Mouse (Mus musculus) hindbrain, embryonic 14.5 days (tissue): ENCODE measurements at regions not wholly inside any gene's neighbourhood (a gene's known extent, or its start where the extent isn't known, plus 50 kb on each side); places are given as distances from the start of the nearest gene placed in this dataset.

Source experiments
- ATAC-seq: fragments of 200-750 bp; cut with Nextera tagmentation; 2 replicates; pipeline ENCODE4 v1.8.0; 2017; ENCODE audit warnings: moderate number of reproducible peaks, mild to moderate bottlenecking, moderate TSS enrichment, moderate library complexity; ENCODE audit not compliant: low FRiP score
- DNase-seq: peaks from one replicate; pipeline ENCODE4 v3.0.0-alpha.2; 2015; ENCODE audit warnings: low spot score
- H3K27ac ChIP-seq: fragments of 300-500 bp; sonication (generic); 2 replicates; pipeline ENCODE4 v1.5.1; 2014; ENCODE audit warnings: mild to moderate bottlenecking, moderate library complexity
- H3K27me3 ChIP-seq: fragments of 300-500 bp; sonication (generic); 2 replicates; pipeline ENCODE4 v1.6.1; 2014; ENCODE audit warnings: mild to moderate bottlenecking, low read length, mixed read lengths; ENCODE audit not compliant: control insufficient read depth, insufficient read depth
- H3K36me3 ChIP-seq: fragments of 300-500 bp; sonication (generic); replicated peaks from 2 replicates; pipeline ENCODE4 v1.6.1; 2014; ENCODE audit not compliant: control insufficient read depth, insufficient read depth
- H3K4me1 ChIP-seq: fragments of 300-500 bp; sonication (generic); replicated peaks from 2 replicates; pipeline ENCODE4 v1.6.1; 2014; ENCODE audit warnings: antibody characterized with exemption, low read length, mixed read lengths; ENCODE audit not compliant: control insufficient read depth, insufficient read depth
- H3K4me2 ChIP-seq: fragments of 300-500 bp; sonication (generic); replicated peaks from 2 replicates; pipeline ENCODE4 v1.6.1; 2014; ENCODE audit warnings: mild to moderate bottlenecking, moderate library complexity
- H3K4me3 ChIP-seq: fragments of 300-500 bp; sonication (generic); replicated peaks from 2 replicates; pipeline ENCODE4 v1.5.1; 2014; ENCODE audit warnings: mild to moderate bottlenecking, low read length
- H3K9ac ChIP-seq: fragments of 300-500 bp; sonication (generic); 2 replicates; pipeline ENCODE4 v1.6.1; 2014
- H3K9me3 ChIP-seq: fragments of 300-500 bp; sonication (generic); 2 replicates; pipeline ENCODE4 v1.6.1; 2016; ENCODE audit warnings: low read length; ENCODE audit not compliant: control insufficient read depth
- WGBS: fragments of 180-500 bp; shearing (Covaris S2); extraction: QIAGEN DNeasy Blood & Tissue Kit; methylation state at CpG from one replicate; pipeline ENCODE4 v1.1.7; 2014; 5-methylcytosine and 5-hydroxymethylcytosine counted together

- H3K4me1 ChIP-seq = no peaks in the 10 kb centered on the region
- WGBS = 2% methylated on average over 2 of the region's 2 CpGs
- DNase-seq = peak; percentile 21
These were observed 133.9 kb upstream of the Eci2 start for GRCm38 (mm10) chr13:35160767-35161166.

GRCm38 (mm10) chr13:35166080-35166479, 139.2 kb upstream of the Eci2 start:
- Histone ChIP-seq H3K4me3 (no peak overlapping the region), H3K9me3 (no peaks in the 10 kb centered on the region), H3K27me3 (no peaks in the 10 kb centered on the region), H3K36me3 (no peaks in the 10 kb centered on the region), H3K27ac (no peak overlapping the region), H3K4me1 (no peaks in the 10 kb centered on the region), H3K9ac (no peak overlapping the region), H3K4me2 (no peak overlapping the region)
- whole genome bisulfite sequencing = 50% methylated on average over 5 of the region's 5 CpGs
- DNase-seq (peak; percentile 50), ATAC-seq (no peak)

More at GRCm38 (mm10) chr13:35160767-35161166, 133.9 kb upstream of the Eci2 start:
- no peak for ATAC-seq
- Histone ChIP-seq H3K4me3 (no peak overlapping the region), H3K27me3 (no peaks in the 10 kb centered on the region), H3K9ac (no peak overlapping the region), H3K9me3 (no peaks in the 10 kb centered on the region), H3K27ac (0 out of 2 replicates have a peak overlapping the region, but pooled peaks have one; percentile 26), H3K4me2 (no peak overlapping the region), H3K36me3 (no peaks in the 10 kb centered on the region)

GRCm38 (mm10) chr13:35166831-35167541, 140.1 kb upstream of the Eci2 start:
- Histone ChIP-seq H3K9ac (no peak overlapping the region), H3K4me2 (no peak overlapping the region), H3K4me3 (no peak overlapping the region), H3K27ac (no peak overlapping the region), H3K9me3 (no peaks in the 10 kb centered on the region), H3K36me3 (no peaks in the 10 kb centered on the region), H3K27me3 (no peaks in the 10 kb centered on the region), H3K4me1 (no peaks in the 10 kb centered on the region)
- ATAC-seq (no peak), DNase-seq (no peak)
- 79% methylated on average over 8 of the region's 8 CpGs for WGBS

- Histone ChIP-seq H3K4me2 (no peak overlapping the region), H3K4me3 (no peak overlapping the region), H3K4me1 (no peaks in the 10 kb centered on the region), H3K27ac (no peak overlapping the region), H3K9me3 (no peaks in the 10 kb centered on the region), H3K36me3 (no peaks in the 10 kb centered on the region), H3K27me3 (no peaks in the 10 kb centered on the region), H3K9ac (no peak overlapping the region)
- 90% methylated on average over 11 of the region's 11 CpGs for WGBS
- no peak for ATAC-seq
- DNase-seq = no peak
These were observed 144.8 kb upstream of the Eci2 start for GRCm38 (mm10) chr13:35171562-35172254.

- ATAC-seq (no peak), DNase-seq (no peak)
- Histone ChIP-seq H3K4me3 (no peak overlapping the region), H3K9ac (no peak overlapping the region), H3K27ac (no peak overlapping the region), H3K36me3 (no peaks in the 10 kb centered on the region), H3K4me1 (no peaks in the 10 kb centered on the region), H3K9me3 (no peaks in the 10 kb centered on the region), H3K27me3 (no peaks in the 10 kb centered on the region), H3K4me2 (no peak overlapping the region)
- WGBS = 45% methylated on average over 2 of the region's 2 CpGs
These were observed 146.6 kb upstream of the Eci2 start for GRCm38 (mm10) chr13:35173522-35173921.

GRCm38 (mm10) chr13:35175587-35175986, 148.7 kb upstream of the Eci2 start:
- Histone ChIP-seq H3K36me3 (no peaks in the 10 kb centered on the region), H3K9me3 (no peaks in the 10 kb centered on the region), H3K4me1 (no peaks in the 10 kb centered on the region), H3K27me3 (no peaks in the 10 kb centered on the region), H3K9ac (no peak overlapping the region), H3K4me3 (no peak overlapping the region), H3K4me2 (no peak overlapping the region), H3K27ac (no peak overlapping the region)
- DNase-seq (no peak), ATAC-seq (no peak)
- 82% methylated on average over 1 of the region's 1 CpGs for WGBS

- no peaks in the 10 kb centered on the region for H3K4me1 ChIP-seq
- 66% methylated on average over 2 of the region's 2 CpGs for WGBS
- no peak for DNase-seq
- H3K27me3 ChIP-seq = no peaks in the 10 kb centered on the region
- H3K4me3 ChIP-seq = no peak overlapping the region
- H3K27ac ChIP-seq = no peak overlapping the region
- H3K9ac ChIP-seq = no peak overlapping the region
- H3K4me2 ChIP-seq = no peak overlapping the region
- no peak for ATAC-seq
- no peaks in the 10 kb centered on the region for H3K36me3 ChIP-seq
- 0 out of 2 replicates have a peak, but pooled peaks cover 3% of the 10 kb centered on the region for H3K9me3 ChIP-seq
These were observed 150.4 kb upstream of the Eci2 start for GRCm38 (mm10) chr13:35177305-35177704.

GRCm38 (mm10) chr13:35189028-35189711, 162.3 kb upstream of the Eci2 start:
- Histone ChIP-seq H3K27ac (peak overlapping the region; percentile 72), H3K4me1 (peaks cover 9% of the 10 kb centered on the region), H3K27me3 (no peaks in the 10 kb centered on the region), H3K4me2 (peak overlapping the region; percentile 32), H3K4me3 (no peak overlapping the region), H3K36me3 (no peaks in the 10 kb centered on the region), H3K9me3 (no peaks in the 10 kb centered on the region), H3K9ac (peak overlapping the region; percentile 40; the same call in 1 of the 2 replicates)
- 43% methylated on average over 16 of the region's 16 CpGs for WGBS
- DNase-seq = peak; percentile 59
- peak; percentile 82 for ATAC-seq

GRCm38 (mm10) chr13:35202069-35202468, 175.2 kb upstream of the Eci2 start:
- Histone ChIP-seq H3K27me3 (no peaks in the 10 kb centered on the region), H3K9ac (no peak overlapping the region), H3K36me3 (no peaks in the 10 kb centered on the region), H3K27ac (no peak overlapping the region), H3K4me1 (no peaks in the 10 kb centered on the region), H3K4me2 (no peak overlapping the region), H3K9me3 (no peaks in the 10 kb centered on the region), H3K4me3 (no peak overlapping the region)
- DNase-seq = no peak
- ATAC-seq = no peak
- WGBS = 93% methylated on average over 1 of the region's 1 CpGs
